Mouse (Mus musculus) spleen, adult 2 months (tissue): ENCODE data around the gene Itgb5.

ENCODE experiments used
- CTCF ChIP-seq: fragments of 200-500 bp; IDR thresholded peaks from 2 replicates; pipeline ENCODE4 v1.5.1; 2011; ENCODE audit warnings: mild to moderate bottlenecking, inconsistent platforms; ENCODE audit not compliant: insufficient read depth, insufficient read length, insufficient replicate concordance; ENCODE audit errors: extremely low read depth
- POLR2A ChIP-seq: fragments of 200-500 bp; IDR thresholded peaks from 2 replicates; pipeline ENCODE4 v1.6.1; 2011; ENCODE audit warnings: low read depth, low read length, inconsistent platforms

GRCm38 (mm10) chr16:33936885-33937284, 107.4 kb downstream of the Itgb5 start:
- no peak for TF ChIP-seq CTCF
- no peak for TF ChIP-seq POLR2A
